Mouse (Mus musculus) gastrocnemius, postnatal 14 days (tissue): Measurements from ENCODE around the gene Kazn. TPM values are rescaled to one million over a fixed set of nuclear protein-coding genes. Genes with fewer than 3 reads are reported as not detected.
A peak's percentile ranks its signal among the peaks of the same experiment; 100 is the strongest.

ENCODE experiments used
- DNase-seq: peaks from one replicate; pipeline ENCODE4 v3.0.0; 2021; ENCODE audit warnings: mixed read lengths
- intact Hi-C: fragments of 180-260 bp; cut with DNase I; formaldehyde crosslinking; loops from one replicate; pipeline ENCODE4 v1.15.1; 2025; ENCODE audit warnings: low total_unique reads
- total RNA-seq, 2 experiments: library from RNA; stranded (reverse); gene quantifications; 2 replicates each; pipeline ENCODE4 v1.2.3; 2021

Kazn gene
- total RNA-seq, 2 experiments from 2014 or later: 3.3 to 6.7 TPM

DNA sequence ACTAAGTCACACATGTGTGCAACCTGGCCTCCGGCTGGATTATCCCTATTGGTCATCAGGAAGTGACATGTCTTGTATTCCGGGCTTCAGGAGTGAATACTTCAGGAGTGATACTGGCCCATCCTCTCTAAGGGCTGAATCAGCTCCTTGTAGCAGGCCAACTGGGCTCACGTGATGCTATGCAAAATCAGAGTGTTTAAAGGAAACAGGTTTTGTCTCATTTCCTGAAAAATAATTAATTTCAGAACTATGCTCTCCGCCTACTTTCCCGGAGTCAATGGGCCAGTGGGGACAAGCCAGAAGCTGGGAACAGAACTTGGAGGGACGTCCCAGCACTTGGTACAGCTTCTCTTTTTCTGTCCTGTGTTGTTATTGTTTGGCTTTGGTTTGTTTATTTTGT is 150.4 kb downstream of the Kazn start:
- intact Hi-C loops: loop anchor here (5.0 kb wide), 1 partner anchor 47 kb away; no protein-coding TSS in a partner anchor
- DNase-seq: no peak

GRCm38 (mm10) chr4:142088409-142088808 is 150.8 kb downstream of the Kazn start:
- intact Hi-C loops: loop anchor here (5.0 kb wide), 1 partner anchor 46 kb away; no protein-coding TSS in a partner anchor
- DNase-seq: no peak

GRCm38 (mm10) chr4:142084936-142085563 is 154.2 kb downstream of the Kazn start:
- intact Hi-C loops: loop anchor here (5.0 kb wide), 1 partner anchor 43 kb away; no protein-coding TSS in a partner anchor
- DNase-seq: no peak

GRCm38 (mm10) chr4:142084131-142084899 is 154.9 kb downstream of the Kazn start, which contains the start of gene Tmem51:
TSS of gene Tmem51 (minus strand) at chr4:142084304.
- peak; percentile 50 for DNase-seq
- intact Hi-C loops: no loop called here

GRCm38 (mm10) chr4:142083762-142084130 is 155.5 kb downstream of the Kazn start:
- intact Hi-C loops: no loop called here
- peak; percentile 77 for DNase-seq

- intact Hi-C loops: no loop called here
- no peak for DNase-seq
Measured at GRCm38 (mm10) chr4:142083193-142083592, 156.0 kb downstream of the Kazn start.

GRCm38 (mm10) chr4:142082703-142083102 is 156.5 kb downstream of the Kazn start:
- DNase-seq: no peak
- intact Hi-C loops: no loop called here

DNA sequence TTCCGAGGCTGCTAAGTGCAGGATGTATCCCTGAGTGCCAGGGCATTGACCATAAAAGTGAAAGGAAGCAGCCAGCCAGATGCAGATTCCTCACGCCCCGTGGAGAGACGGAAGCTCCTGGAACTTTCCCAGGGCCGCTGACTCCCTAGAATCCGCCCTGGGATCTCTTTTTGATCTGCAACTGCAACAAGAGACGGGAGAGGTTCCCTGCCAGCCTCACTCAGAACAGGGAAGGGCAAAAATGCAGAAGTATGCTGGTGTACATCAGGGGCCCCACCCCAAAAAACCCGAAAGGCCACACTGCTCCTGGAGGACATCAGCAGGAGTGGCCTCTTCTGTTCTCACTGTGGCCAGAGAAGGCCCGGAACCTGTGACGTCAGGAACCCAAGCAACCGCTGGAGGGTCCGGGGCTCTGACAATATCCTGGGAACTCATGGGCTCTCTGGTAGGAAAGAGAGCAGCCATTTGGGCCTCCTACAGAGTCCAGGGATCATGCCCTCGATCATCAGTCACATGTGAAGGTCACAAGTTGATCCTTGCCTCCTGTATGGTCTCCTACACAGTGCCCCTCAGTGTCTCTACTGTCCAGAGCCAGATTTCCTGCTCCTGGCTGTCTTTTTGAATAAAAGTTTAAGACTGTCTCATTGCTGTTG is 157.4 kb downstream of the Kazn start:
- DNase-seq: peak; percentile 62
- intact Hi-C loops: no loop called here

DNA sequence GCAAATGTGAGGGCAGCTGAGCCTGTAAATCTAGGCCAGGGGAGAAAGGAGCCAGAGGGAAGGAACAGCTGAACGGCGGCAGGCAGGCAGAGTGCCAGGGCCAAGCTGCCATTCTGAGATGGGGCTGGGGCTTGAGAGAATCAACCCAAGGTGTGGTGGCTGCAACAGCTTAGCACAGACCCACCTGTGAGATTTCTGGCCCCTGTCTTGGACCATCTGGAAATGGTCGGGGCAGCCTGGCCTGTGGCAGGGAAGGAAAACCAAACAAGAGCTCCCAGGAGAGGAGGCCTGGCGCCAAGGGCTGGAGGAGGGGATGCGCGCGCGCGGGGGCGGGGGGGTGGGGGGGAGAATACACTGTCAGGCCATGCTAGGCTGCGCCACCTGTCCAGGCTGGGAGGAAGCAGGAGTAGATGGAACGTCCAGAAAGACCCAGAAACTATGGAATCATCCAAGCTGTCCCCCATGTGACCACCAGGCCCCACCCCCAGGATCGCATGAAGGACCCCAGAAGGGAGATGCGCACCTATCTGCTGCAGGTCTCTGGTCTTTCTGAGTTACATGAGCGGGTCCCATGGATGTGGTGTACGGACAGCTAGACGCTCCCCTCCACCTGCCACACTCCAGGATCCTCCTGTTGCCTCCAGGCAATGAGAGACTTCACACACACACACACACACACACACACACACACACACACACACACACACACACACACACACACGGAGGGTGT is 158.1 kb downstream of the Kazn start:
- peak; percentile 80 for DNase-seq
- intact Hi-C loops: no loop called here

DNA sequence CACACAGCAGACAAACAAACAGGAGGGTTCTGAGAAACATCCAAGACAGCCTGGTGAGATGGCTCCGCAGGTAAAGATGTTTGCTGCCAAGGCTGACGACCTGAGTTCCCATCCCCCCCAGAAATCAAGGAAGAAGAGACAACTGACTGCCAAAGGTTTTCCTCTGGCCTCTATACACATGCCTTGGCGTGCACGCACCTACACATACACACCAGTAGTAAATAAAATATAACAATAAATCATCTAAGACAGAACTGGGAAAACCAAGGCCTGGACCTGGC is 158.8 kb downstream of the Kazn start:
- intact Hi-C loops: no loop called here
- no peak for DNase-seq

DNA sequence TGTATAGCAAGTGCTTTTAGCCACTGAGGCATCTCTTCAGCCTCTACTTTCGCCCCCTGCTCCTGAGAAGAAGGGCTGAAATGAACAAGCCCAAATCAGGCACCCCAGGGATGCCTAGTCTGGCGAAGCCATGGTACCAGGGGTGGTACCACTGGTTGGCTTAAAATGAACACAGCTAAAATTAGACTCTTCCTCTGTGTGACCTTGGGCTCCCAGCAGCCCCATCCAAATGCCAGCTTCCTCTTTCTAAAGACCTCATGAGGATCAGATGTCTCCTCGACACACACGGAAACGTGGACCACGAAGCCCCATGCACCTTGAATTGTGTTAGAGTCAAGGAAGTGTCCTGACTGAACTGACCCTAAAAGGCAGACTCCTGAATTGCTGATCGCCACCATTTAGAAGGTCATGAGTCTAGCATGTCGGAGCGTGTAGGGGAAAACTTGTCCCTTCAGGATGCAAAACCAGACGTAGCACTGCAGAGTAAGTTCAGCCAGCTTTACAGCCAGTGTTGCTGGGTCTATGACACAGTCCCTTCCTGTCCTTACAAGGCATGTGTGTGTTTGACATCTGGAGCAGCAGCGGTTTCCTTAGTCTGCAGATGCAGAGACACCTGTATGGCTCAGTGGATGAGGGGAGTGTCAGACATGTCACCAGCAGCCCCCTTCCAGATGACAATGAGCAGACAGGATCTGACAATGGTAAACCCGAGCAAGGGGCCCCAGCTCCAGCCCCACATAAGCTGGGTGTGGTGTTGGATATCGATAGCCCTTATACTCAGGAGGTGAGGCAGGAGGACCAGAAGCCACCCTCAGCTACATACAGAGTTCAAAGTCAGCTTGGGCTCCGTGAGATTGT is 159.3 kb downstream of the Kazn start:
- DNase-seq: no peak

GRCm38 (mm10) chr4:142077572-142078271 is 161.5 kb downstream of the Kazn start:
- intact Hi-C loops: no loop called here
- DNase-seq: peak; percentile 43

More for the DNA sequence above, 159.3 kb downstream of the Kazn start:
- intact Hi-C loops: no loop called here

GRCm38 (mm10) chr4:142076883-142077282 is 162.3 kb downstream of the Kazn start:
- DNase-seq: no peak
- intact Hi-C loops: no loop called here

GRCm38 (mm10) chr4:142075931-142076330 is 163.3 kb downstream of the Kazn start:
- no peak for DNase-seq
- intact Hi-C loops: no loop called here

- DNase-seq: no peak
- intact Hi-C loops: no loop called here
Measured at GRCm38 (mm10) chr4:142074060-142074732, 165.0 kb downstream of the Kazn start.

DNA sequence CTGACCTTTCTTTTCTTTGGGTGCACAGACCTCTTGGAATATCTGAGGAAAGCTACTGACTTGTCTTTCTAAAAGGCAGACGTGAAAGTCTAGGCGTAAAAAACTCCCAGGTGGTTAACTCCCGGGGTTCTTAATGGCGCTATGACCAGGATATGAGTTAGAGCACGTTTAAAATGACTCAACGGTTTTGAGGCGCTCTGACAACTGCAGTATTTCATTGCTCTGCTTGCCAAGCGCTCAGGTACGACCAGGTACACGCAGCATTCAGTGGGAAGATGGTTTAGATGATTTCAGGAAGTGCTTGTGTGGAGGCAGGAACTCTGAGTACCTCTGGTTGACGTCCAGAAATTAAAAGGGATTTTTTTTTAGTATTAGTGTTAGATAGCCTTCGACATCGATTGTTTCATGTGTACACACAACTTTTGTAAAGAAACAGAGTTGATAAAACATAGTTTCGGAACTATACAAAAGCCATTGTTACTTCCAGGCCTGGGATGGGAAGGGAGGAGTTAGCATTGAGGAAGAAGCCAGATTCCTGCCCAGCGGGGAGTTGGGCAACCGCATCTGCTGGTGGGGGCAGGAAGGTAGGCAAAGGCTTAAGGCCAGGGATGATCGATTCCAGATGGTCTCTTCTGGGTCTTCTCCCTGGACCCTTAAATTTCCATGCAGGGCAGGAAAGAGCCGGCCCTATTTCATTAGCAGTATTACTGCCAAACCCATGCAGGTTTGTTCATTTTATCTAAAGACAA is 167.8 kb downstream of the Kazn start:
- DNase-seq: no peak
- intact Hi-C loops: no loop called here

GRCm38 (mm10) chr4:142070840-142071239 is 168.4 kb downstream of the Kazn start:
- intact Hi-C loops: no loop called here
- no peak for DNase-seq
